Mouse (Mus musculus) left cerebral cortex, postnatal 4 days (tissue): ENCODE data around the gene Olfr1368. TPM values are rescaled to one million over a fixed set of nuclear protein-coding genes. Genes with fewer than 3 reads are reported as not detected.

ENCODE experiments used
- DNase-seq: peaks from one replicate; pipeline ENCODE4 v3.0.0-alpha.2; 2022
- intact Hi-C: fragments of 180-260 bp; cut with DNase I; formaldehyde crosslinking; loops from one replicate; pipeline ENCODE4 v1.15.1; 2025
- total RNA-seq, 2 experiments: library from RNA; stranded (reverse); gene quantifications; 2 replicates each; pipeline ENCODE4 v1.2.3; 2021

Olfr1368 gene
- total RNA-seq, result not detected

GRCm38 (mm10) chr13:21145767-21146166, at the start of gene Olfr1368:
TSS of gene Olfr1368 (minus strand) at chr13:21145867.
- intact Hi-C loops, result no loop called here
- no peak for DNase-seq

- DNase-seq, result no peak
- intact Hi-C loops, result loop anchor here (10.0 kb wide), 1 partner anchor 139 kb away; no protein-coding TSS in a partner anchor
Measured at GRCm38 (mm10) chr13:21185521-21185920, 39.9 kb upstream of the Olfr1368 start.

GRCm38 (mm10) chr13:21183661-21184060, 38.0 kb upstream of the Olfr1368 start:
- intact Hi-C loops, result loop anchor here (10.0 kb wide), 1 partner anchor 141 kb away; no protein-coding TSS in a partner anchor
- no peak for DNase-seq

- intact Hi-C loops, result loop anchor here (10.0 kb wide), 1 partner anchor 142 kb away; no protein-coding TSS in a partner anchor
Measured at GRCm38 (mm10) chr13:21183066-21183465, 37.4 kb upstream of the Olfr1368 start.

GRCm38 (mm10) chr13:21181996-21182395, 36.3 kb upstream of the Olfr1368 start:
- intact Hi-C loops, result loop anchor here (10.0 kb wide), 1 partner anchor 143 kb away; no protein-coding TSS in a partner anchor
- DNase-seq, result no peak

More at GRCm38 (mm10) chr13:21183066-21183465, 37.4 kb upstream of the Olfr1368 start:
- DNase-seq, result no peak

- DNase-seq, result peak; percentile 77
- intact Hi-C loops, result loop anchor here (10.0 kb wide), 1 partner anchor 144 kb away; no protein-coding TSS in a partner anchor
Measured at GRCm38 (mm10) chr13:21180551-21181530, 35.2 kb upstream of the Olfr1368 start.

GRCm38 (mm10) chr13:21179724-21180550, 34.3 kb upstream of the Olfr1368 start:
- peak; percentile 79 for DNase-seq
- intact Hi-C loops, result loop anchor here (10.0 kb wide), 1 partner anchor 145 kb away; no protein-coding TSS in a partner anchor

- no peak for DNase-seq
- intact Hi-C loops, result no loop called here
Measured at GRCm38 (mm10) chr13:21179367-21179723, 33.7 kb upstream of the Olfr1368 start, which contains the start of gene Trim27. TSS of gene Trim27 (plus strand) at chr13:21179445.

GRCm38 (mm10) chr13:21178364-21178763, 32.7 kb upstream of the Olfr1368 start:
- DNase-seq, result no peak
- intact Hi-C loops, result no loop called here

GRCm38 (mm10) chr13:21177657-21178056, 32.0 kb upstream of the Olfr1368 start:
- intact Hi-C loops, result no loop called here
- DNase-seq, result no peak

GRCm38 (mm10) chr13:21176733-21177132, 31.1 kb upstream of the Olfr1368 start:
- DNase-seq, result no peak
- intact Hi-C loops, result no loop called here

- peak; percentile 78 for DNase-seq
- intact Hi-C loops, result loop anchor here (5.0 kb wide), 1 partner anchor 104 kb away; no protein-coding TSS in a partner anchor
Measured at GRCm38 (mm10) chr13:21173072-21173471, 27.4 kb upstream of the Olfr1368 start.

GRCm38 (mm10) chr13:21172241-21173027, 26.8 kb upstream of the Olfr1368 start:
- intact Hi-C loops, result loop anchor here (5.0 kb wide), 1 partner anchor 105 kb away; no protein-coding TSS in a partner anchor

GRCm38 (mm10) chr13:21171600-21172150, 26.0 kb upstream of the Olfr1368 start:
- intact Hi-C loops, result loop anchor here (5.0 kb wide), 1 partner anchor 106 kb away; no protein-coding TSS in a partner anchor
- peak; percentile 34 for DNase-seq

More at GRCm38 (mm10) chr13:21172241-21173027, 26.8 kb upstream of the Olfr1368 start:
- DNase-seq, result peak; percentile 50

- intact Hi-C loops, result loop anchor here (5.0 kb wide), 1 partner anchor 106 kb away; no protein-coding TSS in a partner anchor
- DNase-seq, result peak; percentile 18
Measured at GRCm38 (mm10) chr13:21171156-21171530, 25.5 kb upstream of the Olfr1368 start.

- intact Hi-C loops, result loop anchor here (5.0 kb wide), 1 partner anchor 107 kb away; no protein-coding TSS in a partner anchor
Measured at GRCm38 (mm10) chr13:21170431-21171155, 24.9 kb upstream of the Olfr1368 start.

GRCm38 (mm10) chr13:21169657-21170430, 24.2 kb upstream of the Olfr1368 start:
- intact Hi-C loops, result loop anchor here (5.0 kb wide), 1 partner anchor 107 kb away; no protein-coding TSS in a partner anchor
- peak; percentile 82 for DNase-seq

More at GRCm38 (mm10) chr13:21170431-21171155, 24.9 kb upstream of the Olfr1368 start:
- DNase-seq, result no peak
